Mouse (Mus musculus) testis, adult 2 months (tissue): ENCODE results near the gene Cbln3. TPM values are rescaled to one million over a fixed set of nuclear protein-coding genes. Genes with fewer than 3 reads are reported as not detected.

Experiments
- H3K27ac ChIP-seq: fragments of 200-500 bp; 2 replicates; pipeline ENCODE4 v1.5.1; 2012; ENCODE audit warnings: low read depth, low read length; ENCODE audit not compliant: control insufficient read depth, insufficient read depth
- H3K27me3 ChIP-seq: fragments of 200-500 bp; 2 replicates; pipeline ENCODE4 v1.6.1; 2012; ENCODE audit warnings: mild to moderate bottlenecking, low read length, moderate library complexity; ENCODE audit not compliant: control insufficient read depth, insufficient read depth
- H3K36me3 ChIP-seq: fragments of 200-500 bp; 2 replicates; pipeline ENCODE4 v1.6.1; 2012; ENCODE audit warnings: mild to moderate bottlenecking, low read length; ENCODE audit not compliant: control insufficient read depth, insufficient read depth
- H3K4me1 ChIP-seq: fragments of 200-500 bp; 2 replicates; pipeline ENCODE4 v1.6.1; 2012; ENCODE audit warnings: low read length; ENCODE audit not compliant: control insufficient read depth, insufficient read depth
- H3K4me3 ChIP-seq: fragments of 200-500 bp; 2 replicates; pipeline ENCODE4 v1.5.1; 2012; ENCODE audit warnings: low read depth, mild to moderate bottlenecking, low read length, moderate library complexity, mixed read lengths; ENCODE audit not compliant: control insufficient read depth
- CTCF ChIP-seq: fragments of 200-500 bp; IDR thresholded peaks from 2 replicates; pipeline ENCODE4 v1.5.1; 2012; ENCODE audit warnings: low read depth, mild to moderate bottlenecking, inconsistent platforms, low read length, moderate library complexity; ENCODE audit not compliant: control insufficient read depth, insufficient read depth, insufficient replicate concordance
- POLR2A ChIP-seq: fragments of 200-500 bp; IDR thresholded peaks from 2 replicates; pipeline ENCODE4 v1.6.1; 2012; ENCODE audit warnings: low read depth, mild to moderate bottlenecking, inconsistent platforms, low read length, moderate library complexity; ENCODE audit not compliant: control insufficient read depth
- polyA plus RNA-seq: library from polyadenylated mRNA; depleted of rRNA; stranded (reverse); fragments of >200 nt; gene quantifications from 2 replicates; pipeline ENCODE4 v1.2.3, GENCODE M21; 2012; rRNA removed

Cbln3 gene
- polyA plus RNA-seq, 1 experiment, result 1.1 TPM

GRCm38 (mm10) chr14:55830331-55830730, 53.9 kb downstream of the Cbln3 start:
- no peaks in the 10 kb centered on the region for H3K36me3 ChIP-seq
- peaks cover 2% of the 10 kb centered on the region for H3K27me3 ChIP-seq
- H3K4me3 ChIP-seq, result no peak overlapping the region
- TF ChIP-seq CTCF (no peak), POLR2A (no peak)
- peaks cover 11% of the 10 kb centered on the region for H3K4me1 ChIP-seq
- H3K27ac ChIP-seq, result no peak overlapping the region

GRCm38 (mm10) chr14:55829854-55830253, 54.3 kb downstream of the Cbln3 start:
- H3K36me3 ChIP-seq, result no peaks in the 10 kb centered on the region
- H3K27me3 ChIP-seq, result peaks cover 5% of the 10 kb centered on the region
- no peak overlapping the region for H3K27ac ChIP-seq
- H3K4me1 ChIP-seq, result peaks cover 16% of the 10 kb centered on the region
- TF ChIP-seq POLR2A (no peak), CTCF (no peak)
- no peak overlapping the region for H3K4me3 ChIP-seq

Other genes with a start within 250 kb of the Cbln3 start
- 519 and 558 TPM in 2 replicates for gene Ipo4, start 248.4 kb downstream of the Cbln3 start, polyA plus RNA-seq
- 1.9 and 2.1 TPM in 2 replicates for gene Gm49378, start 246.5 kb downstream of the Cbln3 start, polyA plus RNA-seq
- gene Tm9sf1, start 240.6 kb downstream of the Cbln3 start, polyA plus RNA-seq, result 18.2 and 21.3 TPM in 2 replicates
- gene Tssk4, start 234.2 kb downstream of the Cbln3 start, polyA plus RNA-seq, result 197 and 200 TPM in 2 replicates
- gene Mdp1, start 223.9 kb downstream of the Cbln3 start, polyA plus RNA-seq, result 4.1 TPM in 2 replicates
- gene Gmpr2, start 212.5 kb downstream of the Cbln3 start, polyA plus RNA-seq, result 29.6 and 35.9 TPM in 2 replicates
- 196 and 222 TPM in 2 replicates for gene Nedd8, start 212.3 kb downstream of the Cbln3 start, polyA plus RNA-seq
- gene Tinf2, start 202.6 kb downstream of the Cbln3 start, polyA plus RNA-seq, result 26.8 and 30.0 TPM in 2 replicates
- gene Tgm1, start 170.5 kb downstream of the Cbln3 start, polyA plus RNA-seq, result 0.27 and 0.65 TPM in 2 replicates
- gene Rabggta, start 162.1 kb downstream of the Cbln3 start, polyA plus RNA-seq, result 40.9 and 41.4 TPM in 2 replicates
- gene Dhrs1, start 138.7 kb downstream of the Cbln3 start, polyA plus RNA-seq, result 322 and 330 TPM in 2 replicates
- 142 and 144 TPM in 2 replicates for gene Nop9, start 138.7 kb downstream of the Cbln3 start, polyA plus RNA-seq
- 0.13 TPM in 1 of 2 replicates, not detected in the other for gene Cideb, start 125.9 kb downstream of the Cbln3 start, polyA plus RNA-seq
- 0.07 and 0.11 TPM in 2 replicates for gene Ltb4r2, start 123.0 kb downstream of the Cbln3 start, polyA plus RNA-seq
- 0.11 and 0.20 TPM in 2 replicates for gene Ltb4r1, start 118.4 kb downstream of the Cbln3 start, polyA plus RNA-seq
- gene Adcy4, start 100.3 kb downstream of the Cbln3 start, polyA plus RNA-seq, result 0.38 and 0.82 TPM in 2 replicates
- 4.1 and 4.8 TPM in 2 replicates for gene Ripk3, start 95.5 kb downstream of the Cbln3 start, polyA plus RNA-seq
- gene Nfatc4, start 61.2 kb downstream of the Cbln3 start, polyA plus RNA-seq, result 0.58 and 0.83 TPM in 2 replicates
- 0.41 and 0.51 TPM in 2 replicates for gene Nynrin, start 30.4 kb downstream of the Cbln3 start, polyA plus RNA-seq
- 5.0 and 5.1 TPM in 2 replicates for gene Khnyn, start 555 bp upstream of the Cbln3 start, polyA plus RNA-seq
- gene Sdr39u1, start 15.9 kb upstream of the Cbln3 start, polyA plus RNA-seq, result 50.7 and 55.1 TPM in 2 replicates
- gene Cma1, start 60.3 kb upstream of the Cbln3 start, polyA plus RNA-seq, result 0.10 TPM in 1 of 2 replicates, not detected in the other
- not detected in 2 replicates for gene Cma2, start 66.6 kb upstream of the Cbln3 start, polyA plus RNA-seq
- not detected in 2 replicates for gene Mcpt1, start 133.6 kb upstream of the Cbln3 start, polyA plus RNA-seq
- not detected in 2 replicates for gene Mcpt9, start 146.1 kb upstream of the Cbln3 start, polyA plus RNA-seq
- gene Mcpt2, start 157.6 kb upstream of the Cbln3 start, polyA plus RNA-seq, result not detected in 2 replicates
- gene Mcpt4, start 177.9 kb upstream of the Cbln3 start, polyA plus RNA-seq, result 0.16 TPM in 1 of 2 replicates, not detected in the other
- gene Mcpt8, start 200.9 kb upstream of the Cbln3 start, polyA plus RNA-seq, result not detected in 2 replicates
- gene Ctsg, start 218.2 kb upstream of the Cbln3 start, polyA plus RNA-seq, result not detected in 2 replicates
- gene Gzme, start 236.2 kb upstream of the Cbln3 start, polyA plus RNA-seq, result not detected in 2 replicates
- not detected in 2 replicates for gene Gzmd, start 248.2 kb upstream of the Cbln3 start, polyA plus RNA-seq